Mouse (Mus musculus) stomach, postnatal 0 days (tissue): Measurements from ENCODE around the gene Agpat2.

Experiments used
- CTCF ChIP-seq: IDR thresholded peaks from 2 replicates; pipeline ENCODE4 v1.5.1; 2016; ENCODE audit warnings: antibody characterized with exemption, low read depth, mild to moderate bottlenecking, moderate library complexity
- EP300 ChIP-seq: optimal IDR thresholded peaks from 2 replicates; pipeline ENCODE3; 2016; ENCODE audit warnings: antibody characterized with exemption

GRCm38 (mm10) chr2:26635489-26636324 is 31.5 kb upstream of the Agpat2 start:
- no peak for TF ChIP-seq CTCF
- TF ChIP-seq EP300: no peak
